Mouse (Mus musculus) gastrocnemius, adult 8-10 months (tissue): ENCODE results near the gene Tmc1. TPM values are rescaled to one million over a fixed set of nuclear protein-coding genes. Genes with fewer than 3 reads are reported as not detected.

Experiments
- DNase-seq, 2 experiments: peaks; one replicate each; pipeline ENCODE4 v3.0.0; 2022; ENCODE audit warnings: low spot score in 2 of 2
- total RNA-seq, 4 experiments: library from RNA; stranded (reverse); gene quantifications; 2 replicates each; pipeline ENCODE4 v1.2.4; 2022

The Tmc1 gene
- total RNA-seq, 4 experiments from 2014 or later = not detected

DNA sequence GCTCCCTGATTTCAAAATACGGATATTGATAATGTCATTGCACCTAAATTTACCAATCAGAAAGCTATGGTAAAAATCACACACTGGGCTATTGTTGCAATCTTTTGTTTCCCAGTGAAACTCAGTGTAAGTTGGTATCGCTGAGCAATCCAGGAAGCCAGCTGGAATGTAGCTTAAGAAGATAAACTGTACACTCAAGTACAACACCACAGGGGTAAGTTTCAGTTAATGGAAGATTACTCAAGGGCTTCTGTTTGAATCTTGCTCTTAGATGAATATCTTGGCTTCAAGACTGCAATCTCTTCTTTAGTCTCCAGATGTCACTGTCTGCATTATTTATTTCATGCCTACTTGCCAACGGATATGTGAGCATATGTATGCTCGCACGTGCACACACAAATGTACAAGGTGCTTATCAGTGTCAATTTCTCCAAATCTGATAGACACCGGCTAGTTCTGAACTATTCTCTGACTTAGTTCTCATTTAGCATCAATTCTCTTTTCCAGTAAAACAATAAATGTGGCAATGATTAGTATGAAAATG is 156.4 kb downstream of the Tmc1 start:
- no peak for DNase-seq

DNA sequence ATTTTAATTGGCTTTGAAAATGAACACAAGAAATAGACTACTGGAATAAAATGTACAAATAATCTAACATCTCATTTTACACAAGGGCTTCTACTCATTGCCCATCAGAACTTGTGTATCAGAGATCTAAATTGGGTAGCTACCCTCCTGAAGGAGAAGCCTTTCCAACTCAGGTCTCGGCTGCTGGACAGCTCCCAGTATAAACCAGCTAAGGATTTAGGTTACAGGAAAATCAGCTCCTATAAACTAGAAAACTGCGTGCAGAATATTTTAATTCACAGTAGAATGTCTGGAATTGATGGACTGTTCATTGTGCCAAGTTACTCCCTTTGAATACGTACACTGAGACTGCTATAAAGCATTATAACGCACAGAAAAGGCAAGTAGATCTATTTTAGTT is 158.0 kb downstream of the Tmc1 start:
- no peak for DNase-seq

DNA sequence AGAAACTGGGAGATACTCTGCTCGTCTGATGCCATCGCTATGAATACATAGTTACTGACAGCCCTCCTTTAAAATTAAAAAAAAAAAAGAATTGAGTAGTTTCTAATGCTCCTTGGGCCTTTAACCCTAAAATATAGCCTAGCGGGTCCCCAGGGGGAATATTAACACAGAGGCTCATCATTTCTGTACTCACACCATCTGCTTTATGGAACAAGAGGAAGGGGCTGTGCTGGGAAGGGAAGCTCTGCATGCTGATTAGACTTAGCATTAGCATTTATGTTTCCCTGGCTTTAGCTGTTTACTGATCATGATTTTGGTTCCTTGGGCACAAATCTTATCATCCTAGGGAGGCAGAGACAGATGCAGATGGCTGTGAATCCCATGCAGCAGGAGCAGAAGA is 159.0 kb downstream of the Tmc1 start:
- no peak for DNase-seq

DNA sequence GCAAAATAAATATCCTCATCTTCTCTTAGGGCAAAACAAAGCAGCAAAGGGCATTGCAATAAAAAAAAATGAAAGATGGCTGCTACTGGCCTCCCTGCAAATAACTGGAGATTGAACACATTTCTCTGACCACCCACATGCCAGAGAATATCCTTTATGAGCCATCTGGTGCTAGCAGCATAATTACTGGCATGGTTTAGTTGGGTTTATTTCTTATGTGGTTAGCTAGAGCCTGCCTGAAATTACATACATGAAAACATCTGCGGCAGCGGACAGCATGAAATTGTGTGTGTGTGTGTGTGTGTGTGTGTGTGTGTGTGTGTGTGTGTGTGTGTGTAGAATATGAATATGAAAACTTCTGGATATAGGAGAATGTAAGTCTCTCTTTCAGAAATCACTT is 161.2 kb downstream of the Tmc1 start:
- DNase-seq = no peak

DNA sequence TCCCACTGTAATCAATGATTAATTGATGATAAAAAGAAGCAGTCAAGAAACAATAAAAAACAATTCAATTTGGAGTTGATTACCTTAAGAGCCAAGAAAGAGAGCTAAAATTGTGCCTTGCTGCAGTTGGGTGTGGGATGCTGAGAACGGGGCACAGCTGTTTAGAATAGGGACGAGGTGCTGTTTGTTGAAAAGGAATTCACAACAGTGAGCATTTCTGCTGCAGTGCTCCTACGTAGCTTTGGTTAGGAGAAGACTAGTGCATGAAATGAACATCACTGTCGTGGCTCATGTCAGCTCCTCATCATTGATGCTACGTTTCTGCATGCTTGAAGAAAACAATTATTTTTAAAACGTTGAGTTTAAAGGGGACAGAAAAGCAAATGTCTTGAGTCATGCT is 166.7 kb downstream of the Tmc1 start:
- no peak for DNase-seq

DNA sequence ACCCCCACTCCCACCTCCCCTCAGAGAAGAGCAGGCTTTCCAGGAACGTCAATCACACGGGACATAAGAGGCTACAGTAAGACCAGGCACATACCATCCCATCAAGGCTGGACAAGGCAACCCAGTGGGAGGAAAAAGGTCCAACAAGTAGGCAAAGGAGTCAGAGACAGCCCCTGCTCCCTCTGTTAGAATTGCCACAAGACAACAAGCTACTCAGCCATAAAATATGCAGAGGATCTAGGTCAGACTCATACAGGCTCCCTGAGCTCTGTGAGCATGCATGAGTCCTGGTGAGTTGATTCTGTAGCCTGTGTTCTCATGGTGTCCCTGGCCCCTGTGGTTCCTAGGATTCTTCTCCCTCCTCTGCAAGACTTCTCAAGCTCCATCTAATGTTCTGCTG is 178.3 kb downstream of the Tmc1 start:
- no peak for DNase-seq

DNA sequence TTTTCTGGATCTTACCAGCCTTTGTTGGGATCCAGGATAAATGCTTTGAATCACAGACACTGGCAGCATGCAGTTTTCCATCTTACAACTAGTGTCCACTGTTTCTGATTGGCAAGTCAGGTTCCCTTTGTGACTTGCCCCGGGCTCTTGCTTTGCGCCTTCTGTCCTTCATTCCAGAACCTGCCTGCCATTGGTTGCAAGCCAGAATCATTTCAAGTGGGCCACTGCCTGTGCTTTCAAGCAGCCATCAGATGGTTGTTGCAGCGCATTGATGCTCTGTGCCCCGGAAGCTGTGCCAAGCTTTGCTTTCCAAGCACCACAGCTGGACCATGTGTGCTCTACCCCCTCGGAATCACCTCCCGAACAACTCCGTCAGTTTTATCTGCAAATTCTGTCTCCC is 180.1 kb downstream of the Tmc1 start:
- DNase-seq = no peak

DNA sequence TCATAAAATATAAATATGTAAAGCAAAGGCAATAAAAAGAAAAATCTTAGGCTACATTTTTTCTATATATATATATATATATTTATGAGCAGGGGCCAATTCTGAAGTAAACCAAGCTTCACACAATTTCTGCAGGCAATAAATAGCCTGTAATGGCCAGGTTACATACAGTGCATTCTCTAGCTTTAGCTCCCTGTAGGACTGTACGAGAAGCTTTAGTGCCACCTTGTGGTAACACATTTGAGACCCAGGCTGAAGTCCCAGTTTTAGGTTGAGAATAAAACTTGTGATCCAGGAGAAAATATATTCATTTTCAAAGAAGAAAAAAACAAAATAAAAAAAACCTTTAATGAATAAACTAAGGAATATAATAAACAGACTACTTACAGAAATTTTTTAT is 189.8 kb downstream of the Tmc1 start:
- DNase-seq = no peak

DNA sequence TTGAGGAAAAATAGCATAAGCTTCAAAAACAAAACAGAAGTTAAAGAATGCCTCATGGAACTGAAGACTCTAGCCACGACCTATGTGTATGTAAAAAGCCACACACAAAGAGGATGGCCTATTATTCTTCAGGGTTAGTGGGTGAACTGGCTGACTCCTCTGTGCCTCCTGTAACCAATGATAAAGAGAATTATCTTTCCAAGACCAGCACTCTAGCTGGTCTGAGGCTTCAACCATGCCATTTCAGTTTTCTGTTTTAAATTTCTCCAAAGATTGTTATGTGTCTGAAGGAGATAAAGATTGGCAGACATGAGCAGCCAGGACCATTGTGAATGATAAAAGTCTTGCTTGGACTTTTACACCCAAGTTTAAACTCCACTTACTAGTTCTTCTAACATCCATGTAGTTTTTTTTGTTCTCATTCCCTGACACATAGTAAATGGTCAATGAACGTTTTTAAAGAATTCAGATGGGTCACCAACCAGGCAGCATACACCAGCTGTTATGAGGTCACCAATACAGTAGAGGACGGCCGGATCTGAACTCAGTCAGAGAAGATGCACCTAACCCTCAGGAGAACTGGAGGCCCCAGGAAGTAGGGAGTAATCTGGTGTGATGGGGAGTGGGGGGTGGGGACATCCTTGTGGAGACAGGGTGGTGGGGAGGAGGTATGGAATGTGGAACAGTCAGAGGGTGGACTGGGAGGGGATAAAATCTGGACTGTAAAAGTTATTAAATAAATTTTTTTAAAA is 192.2 kb downstream of the Tmc1 start:
- no peak for DNase-seq

DNA sequence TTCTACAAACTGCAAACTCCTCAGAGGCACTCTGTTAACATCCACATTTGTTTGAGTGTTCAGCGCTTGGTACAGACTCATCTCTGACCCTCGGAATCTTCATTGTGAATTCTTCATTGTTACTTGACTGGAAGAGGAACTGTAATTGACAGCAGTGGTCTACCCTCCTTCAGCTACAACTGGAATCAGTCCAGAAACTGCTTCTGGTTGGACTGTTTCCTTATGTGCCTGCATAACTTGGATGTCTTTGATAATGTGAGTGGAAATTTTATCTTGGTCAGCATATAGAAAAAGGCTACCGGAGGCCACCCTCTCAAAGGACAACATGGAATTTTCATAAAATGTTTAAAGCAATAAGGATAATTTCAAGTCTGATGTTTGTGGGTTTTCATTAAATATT is 192.9 kb downstream of the Tmc1 start:
- no peak for DNase-seq

DNA sequence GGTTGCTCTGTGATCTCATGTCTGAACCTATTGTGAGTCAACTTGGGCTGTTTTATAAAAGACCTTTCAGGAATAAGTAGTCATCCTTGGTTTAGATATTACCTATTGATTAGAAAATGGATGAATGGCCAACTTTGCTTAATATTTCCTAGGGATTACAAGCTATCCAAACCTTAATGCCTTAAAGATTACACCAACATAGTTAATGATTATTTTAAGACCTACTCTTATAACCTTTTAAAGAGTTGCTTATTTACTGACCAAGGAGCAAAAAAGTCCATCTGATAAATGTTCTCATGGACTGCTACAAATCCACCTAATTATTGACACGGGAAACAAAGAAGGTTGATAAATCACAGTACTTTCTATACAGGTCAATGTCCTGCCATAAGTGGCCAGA is 209.4 kb downstream of the Tmc1 start:
- no peak for DNase-seq

Other genes starting within 250 kb of the Tmc1 start
- under 1 TPM; 0.22 to 0.54 (median 0.40) TPM for gene Aldh1a7, start 226.6 kb downstream of the Tmc1 start, total RNA-seq